Mouse (Mus musculus) kidney, adult 9 months (tissue): ENCODE data around the gene Rerg.

Source experiments
- DNase-seq: peaks from one replicate; pipeline ENCODE4 v3.0.0; 2022

Rerg gene

DNA sequence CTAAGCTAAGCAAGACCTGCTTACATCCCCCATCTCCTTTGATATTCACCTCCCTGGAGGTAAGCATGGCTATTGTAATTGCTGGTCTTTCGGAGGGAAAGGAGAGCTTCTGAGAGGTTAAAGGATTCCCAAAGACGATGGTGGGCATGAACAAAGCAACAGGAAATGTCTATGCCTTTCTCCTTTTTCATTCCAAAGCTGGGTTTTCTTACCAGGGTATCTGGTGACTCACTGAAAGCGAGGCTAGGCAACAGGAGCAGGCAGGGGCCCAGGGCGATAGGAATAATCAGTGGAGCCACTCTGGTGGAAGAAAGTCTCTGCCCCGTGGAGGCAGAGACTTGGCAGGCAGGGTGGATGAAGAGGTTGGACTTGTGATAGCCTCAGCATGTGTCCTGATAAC lies at the start of gene Rerg:
Rerg (minus strand) TSS at position 272 of the 400 bp plus-strand sequence.
- DNase-seq: no peak

DNA sequence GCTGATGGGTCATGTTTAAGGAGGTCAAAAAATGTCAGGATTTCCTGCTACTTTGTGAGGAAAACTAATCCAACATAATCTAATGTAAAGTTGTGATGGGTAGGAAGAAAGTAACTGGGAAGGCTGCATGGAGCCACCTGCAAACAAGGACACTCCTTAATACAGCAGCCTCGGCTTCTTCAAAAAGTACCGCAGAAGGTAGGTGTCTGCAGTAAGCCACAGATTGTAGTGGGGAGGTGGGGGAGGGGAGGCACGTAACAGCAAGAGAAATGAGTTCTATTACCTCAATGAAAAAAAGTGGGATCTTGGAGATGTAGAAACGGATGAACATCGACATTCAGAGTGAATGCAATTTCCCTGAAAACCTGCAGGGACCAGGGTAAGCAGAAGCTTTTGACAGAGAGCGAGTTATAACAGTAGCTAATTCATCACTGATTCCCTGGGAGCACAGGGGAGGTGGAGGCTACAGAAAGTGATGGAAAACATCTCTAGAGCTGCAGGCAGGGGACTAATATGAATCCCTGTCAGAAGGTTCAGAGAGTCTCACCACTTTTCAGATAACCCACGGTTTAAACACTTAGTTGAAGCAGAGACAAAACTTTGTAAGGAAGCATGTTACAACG lies 47.7 kb upstream of the Rerg start:
- no peak for DNase-seq

DNA sequence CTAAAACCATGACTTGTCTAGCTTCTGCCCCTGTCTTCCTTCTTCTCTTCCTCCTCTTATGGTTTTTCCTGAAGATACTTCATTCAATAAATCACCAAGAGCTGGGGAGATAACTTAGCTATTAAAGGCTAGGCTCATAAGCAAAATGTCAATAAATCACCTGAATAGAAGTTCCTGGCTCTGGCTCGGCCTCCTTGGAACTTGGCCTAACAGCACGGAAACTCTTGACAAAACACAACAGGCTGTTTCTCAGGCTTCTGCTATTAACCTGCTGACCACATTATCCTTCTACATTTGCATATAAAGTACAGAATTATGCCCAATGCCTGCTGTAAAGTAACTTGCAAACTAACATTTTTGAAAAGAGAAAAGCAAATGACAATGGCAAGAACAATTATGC lies 41.1 kb upstream of the Rerg start:
- DNase-seq: peak; percentile 65

DNA sequence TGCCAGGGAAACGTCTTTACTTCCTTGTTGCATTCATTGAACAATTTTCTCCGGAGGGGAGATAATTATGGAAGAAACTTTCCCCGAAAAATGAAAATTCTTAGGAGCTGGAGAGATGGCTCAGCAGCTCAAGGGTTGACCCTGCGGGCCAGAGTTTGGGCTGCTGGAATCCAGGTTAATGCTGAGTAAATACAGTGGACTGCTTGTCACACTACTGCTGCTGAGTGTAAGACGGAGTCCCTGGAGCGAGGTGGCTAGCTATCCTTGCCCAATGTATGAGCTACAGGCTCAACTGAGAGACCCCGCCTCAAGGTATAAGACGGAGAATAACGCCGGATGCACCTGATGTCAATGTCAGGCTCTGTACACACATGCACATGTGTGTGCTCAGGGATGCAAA lies 40.7 kb upstream of the Rerg start:
- DNase-seq: no peak

DNA sequence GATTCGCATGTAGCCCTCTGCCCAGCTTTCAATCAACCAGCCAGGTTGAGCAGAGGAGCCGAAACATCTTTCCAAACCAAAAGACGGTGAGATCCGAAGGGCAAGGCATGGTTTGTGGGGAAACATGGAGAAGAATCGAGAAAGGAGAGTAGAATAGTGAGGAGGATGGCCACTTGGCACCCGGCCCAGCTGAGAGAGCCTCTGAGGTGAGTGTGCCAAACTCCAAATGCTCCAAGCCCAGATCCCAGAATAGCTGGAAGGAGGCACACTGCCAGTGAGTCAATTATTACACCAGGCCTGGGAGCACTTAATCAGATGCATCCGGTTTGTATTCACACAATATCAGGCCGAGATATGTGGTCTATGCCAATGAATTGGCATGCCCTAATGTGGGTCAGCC lies 39.7 kb upstream of the Rerg start:
- DNase-seq: peak; percentile 96

DNA sequence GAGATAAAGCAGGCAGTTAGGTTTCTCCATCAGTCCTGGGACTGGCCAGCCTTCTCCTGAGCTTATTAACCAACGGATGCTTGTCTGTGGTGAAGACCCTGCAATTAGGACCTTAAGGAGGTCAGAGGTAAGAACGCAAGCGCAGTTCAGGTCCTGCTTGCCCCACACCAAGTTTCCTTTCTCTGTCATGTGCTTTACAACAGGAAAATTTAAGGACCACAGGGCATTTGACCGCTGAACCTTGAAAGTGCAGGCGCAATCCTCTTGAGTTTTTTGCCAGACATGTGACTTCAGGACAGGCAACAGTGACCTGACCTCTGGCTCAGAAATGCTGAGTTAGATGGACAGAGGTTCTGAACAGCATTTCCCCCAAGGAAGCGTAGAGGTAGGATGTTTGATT lies 36.8 kb upstream of the Rerg start:
- DNase-seq: peak; percentile 86

DNA sequence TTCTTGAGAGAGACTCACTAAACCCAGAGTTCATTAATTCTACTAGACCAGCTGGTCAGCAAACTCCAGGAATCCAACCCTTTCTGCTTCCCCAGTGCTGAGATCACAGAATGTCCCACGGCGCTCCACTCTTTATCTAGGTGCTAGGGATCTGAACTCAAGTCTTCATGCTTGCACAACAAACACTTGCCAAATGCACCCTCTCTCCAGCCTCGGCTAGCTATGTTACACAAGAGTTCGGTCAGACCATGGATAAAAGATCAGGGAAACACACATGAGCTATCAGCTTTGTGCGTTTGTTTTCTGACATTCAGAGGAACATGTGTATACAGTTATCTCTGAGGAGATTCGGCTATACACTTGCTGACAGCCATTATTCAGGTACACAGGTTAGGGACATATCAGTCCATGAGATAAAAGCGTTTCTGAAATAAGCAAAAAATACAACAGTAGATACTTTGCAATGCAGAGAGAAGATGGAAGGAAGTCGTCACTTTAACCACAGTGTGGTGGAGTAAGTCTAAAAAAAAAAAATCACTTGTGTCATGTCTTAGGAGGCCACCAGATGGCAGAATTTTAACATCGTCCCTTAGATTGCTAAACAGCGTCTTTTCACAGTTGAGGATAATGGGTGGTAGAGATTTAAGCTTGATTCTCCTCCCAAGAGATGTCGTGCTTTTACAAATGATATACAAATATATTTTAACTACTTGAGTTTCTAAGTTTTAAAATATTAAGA lies 35.5 kb upstream of the Rerg start:
- DNase-seq: peak; percentile 40

DNA sequence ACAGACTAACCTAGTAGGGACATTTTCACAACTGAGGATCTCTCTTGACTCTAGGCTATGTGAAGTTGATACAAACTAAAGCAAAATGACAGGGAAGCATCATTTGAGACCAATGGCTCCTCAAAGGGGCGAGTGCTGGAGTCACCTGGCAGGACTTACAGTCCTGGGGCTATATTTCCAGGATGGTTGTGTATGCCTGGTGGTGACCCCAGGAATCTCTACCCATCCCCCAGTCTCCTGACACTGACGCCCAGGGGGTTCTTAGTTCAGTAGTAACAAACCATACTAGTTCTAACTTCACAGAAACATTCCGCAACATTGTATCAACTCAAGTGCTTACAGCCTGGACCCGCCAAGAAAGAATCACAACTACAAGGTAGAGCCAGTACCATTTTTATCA lies 32.4 kb upstream of the Rerg start:
- DNase-seq: no peak

DNA sequence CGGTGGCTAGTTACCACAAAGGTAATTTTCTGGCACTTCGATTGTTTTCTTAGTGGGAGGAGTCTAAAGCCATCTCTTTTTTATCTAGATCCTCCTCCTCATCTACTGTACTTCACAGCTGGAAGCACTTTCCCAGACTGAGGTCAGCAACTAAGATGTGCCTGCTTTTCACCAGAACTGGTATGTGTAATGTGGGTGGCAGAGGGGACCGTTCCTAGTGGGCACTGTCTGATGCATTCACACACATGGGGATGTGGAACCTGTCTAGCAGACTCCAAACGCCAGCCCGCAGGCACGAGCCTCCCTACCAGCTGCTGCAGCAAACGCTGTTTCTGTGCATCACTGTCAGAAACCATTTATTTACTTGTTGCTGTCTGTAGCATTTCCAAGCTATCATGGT lies 31.3 kb upstream of the Rerg start:
- DNase-seq: no peak

DNA sequence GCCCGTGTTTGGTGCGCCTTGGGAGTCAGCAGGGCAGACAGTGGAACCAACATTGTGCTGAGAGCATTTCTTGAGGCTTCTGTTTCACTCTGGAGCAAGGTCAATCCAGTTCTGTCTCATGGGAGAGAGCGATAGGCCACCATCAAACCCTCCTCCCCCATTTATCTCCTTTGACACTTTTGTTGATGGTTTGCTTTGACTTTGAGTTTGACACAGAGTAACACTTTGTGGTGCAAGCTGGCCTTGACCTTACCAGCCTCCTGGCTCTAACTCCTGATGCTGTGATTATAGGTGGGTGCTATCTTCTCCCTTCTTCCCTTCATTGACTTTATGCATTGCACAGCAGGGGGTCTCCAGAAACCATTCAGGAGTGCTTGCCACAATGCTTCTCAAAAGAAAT lies 30.9 kb upstream of the Rerg start:
- DNase-seq: no peak

DNA sequence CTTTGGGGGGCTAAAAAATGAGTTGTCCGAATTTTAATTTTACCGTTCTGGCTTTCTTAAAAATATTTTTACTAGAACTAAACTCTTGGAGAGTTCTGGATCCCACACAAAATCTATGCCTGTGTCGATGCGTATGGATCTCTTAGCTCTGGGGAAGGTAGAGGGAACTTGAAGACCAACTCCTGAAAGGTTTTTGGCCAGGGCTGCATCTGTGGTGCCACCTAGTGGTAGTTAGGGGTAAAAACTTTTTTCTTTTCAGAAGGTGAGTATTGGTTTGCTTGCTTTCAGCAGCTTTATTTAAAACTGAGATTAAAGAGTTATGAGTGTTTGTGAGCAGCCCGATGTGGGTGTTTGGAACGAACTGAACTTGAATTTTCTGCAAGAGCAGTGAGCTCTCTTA lies 21.8 kb upstream of the Rerg start:
- DNase-seq: peak; percentile 43

DNA sequence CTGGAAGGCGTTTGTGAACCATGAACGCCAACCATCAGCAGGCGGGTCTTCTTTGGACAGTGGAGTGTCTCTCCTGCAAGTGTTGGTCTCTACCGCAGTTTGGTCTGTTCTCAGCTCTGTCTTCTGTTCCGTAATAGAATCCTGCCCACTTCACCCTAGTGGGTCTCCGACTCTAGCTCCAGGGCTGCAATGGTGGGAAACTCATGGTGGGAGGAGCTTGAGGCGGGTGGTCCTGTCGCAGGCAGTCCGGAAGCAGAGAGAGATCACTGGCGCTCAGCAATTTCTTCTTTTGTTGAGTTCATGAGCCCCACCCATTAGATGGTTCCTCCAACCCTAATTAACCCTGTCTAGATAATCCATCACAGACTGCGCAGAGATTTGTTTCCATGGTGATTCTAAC lies 20.7 kb upstream of the Rerg start:
- no peak for DNase-seq

DNA sequence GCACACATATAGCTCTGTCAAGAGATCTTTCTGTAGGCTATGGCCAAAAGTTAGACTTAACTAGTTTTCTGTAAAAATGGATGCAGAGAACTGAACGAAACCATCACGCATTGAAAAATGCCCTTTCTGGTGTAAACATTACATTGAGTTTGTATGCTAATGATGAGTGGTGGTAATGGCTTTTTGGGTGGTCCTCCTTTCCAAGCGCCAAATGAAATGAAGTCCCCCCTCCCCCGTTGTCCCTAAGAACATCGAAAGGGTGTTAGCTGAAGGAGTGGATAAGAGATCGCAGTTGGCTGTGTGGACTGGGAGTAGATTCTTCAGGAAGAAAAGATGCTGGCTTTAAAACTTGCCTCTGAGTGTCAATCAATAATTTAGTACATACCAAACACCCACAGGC lies 20.3 kb upstream of the Rerg start:
- DNase-seq: no peak

DNA sequence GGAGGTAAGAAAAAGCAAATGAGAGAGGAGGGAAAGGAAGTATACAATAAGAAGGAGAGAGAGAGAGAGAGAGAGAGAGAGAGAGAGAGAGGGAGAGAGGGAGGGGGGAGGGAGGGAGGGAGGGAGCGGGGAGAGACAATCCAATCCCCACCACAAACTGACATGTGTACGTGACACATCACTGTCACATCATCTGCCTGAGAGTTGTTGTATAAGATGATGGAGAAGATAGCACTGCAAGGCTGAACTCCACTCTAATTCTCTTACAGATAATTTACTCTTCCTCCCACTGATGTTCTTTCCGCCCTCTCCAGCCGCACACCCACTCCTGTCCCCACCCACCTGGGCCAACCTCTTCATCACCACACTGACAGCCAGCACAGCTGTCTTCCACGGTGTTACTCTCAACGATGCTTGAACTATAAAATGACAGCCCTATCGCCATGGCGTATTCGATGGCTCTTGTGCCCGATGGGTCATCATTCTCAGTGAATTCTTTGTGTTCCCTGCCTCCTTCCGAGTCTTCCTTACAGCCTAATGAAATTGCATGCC lies 18.2 kb upstream of the Rerg start:
- no peak for DNase-seq

DNA sequence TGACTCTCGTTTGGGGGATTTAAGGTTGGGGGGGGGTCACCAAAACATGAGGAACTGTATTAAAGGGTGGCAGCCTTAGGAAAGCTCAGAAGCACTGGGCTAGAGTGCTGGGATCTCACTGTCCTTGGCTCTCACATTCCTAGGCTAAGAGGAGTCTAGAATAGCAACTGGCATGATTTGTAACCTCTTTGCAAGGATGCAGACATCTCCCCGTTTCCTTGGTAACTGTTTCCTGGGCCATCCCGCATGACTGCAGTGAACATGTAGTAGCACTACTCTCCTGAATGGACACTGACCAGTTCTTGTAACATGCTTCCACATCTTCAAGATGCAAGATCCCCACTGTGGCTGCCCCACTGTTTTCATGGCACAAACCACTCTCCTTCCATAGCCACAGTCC lies 17.1 kb upstream of the Rerg start:
- DNase-seq: no peak

DNA sequence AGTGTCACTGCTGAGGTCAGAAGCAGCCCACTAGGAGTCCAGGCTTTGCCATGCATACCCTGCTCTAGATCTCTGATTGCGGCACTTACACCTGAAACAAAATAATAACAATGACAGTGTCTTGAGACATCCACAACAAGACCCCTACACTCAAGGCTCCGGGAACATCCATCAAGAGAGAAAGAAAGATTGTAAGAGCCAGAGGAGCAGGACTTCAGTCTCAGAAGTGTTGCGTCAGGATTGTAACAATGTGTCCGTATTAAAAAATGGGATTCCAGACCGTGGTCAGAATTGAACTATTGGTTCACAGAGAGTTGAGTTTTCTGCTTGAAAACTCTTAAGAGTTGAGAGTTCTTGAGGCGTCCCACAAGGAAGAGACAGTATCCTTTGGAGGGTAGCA lies 10.3 kb upstream of the Rerg start:
- no peak for DNase-seq

DNA sequence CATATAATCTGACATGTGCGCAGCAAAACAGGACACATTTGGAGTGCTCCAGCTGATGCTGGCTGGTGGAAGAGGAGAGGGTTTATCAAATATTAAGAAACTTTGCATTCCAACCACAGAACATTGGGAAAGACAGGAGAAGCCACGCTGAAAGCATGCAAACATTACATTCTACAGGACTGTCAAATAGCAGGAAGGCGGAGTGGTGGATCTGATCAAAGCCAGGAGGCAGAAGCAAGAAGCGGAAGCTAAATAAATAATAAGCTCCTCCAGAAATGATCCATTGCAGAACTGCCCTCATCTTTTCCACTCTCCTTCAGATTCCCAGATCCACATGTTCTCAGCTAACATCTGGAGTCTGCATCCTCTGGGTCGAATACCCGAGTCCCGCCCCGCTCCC lies 9.8 kb upstream of the Rerg start:
- DNase-seq: no peak

DNA sequence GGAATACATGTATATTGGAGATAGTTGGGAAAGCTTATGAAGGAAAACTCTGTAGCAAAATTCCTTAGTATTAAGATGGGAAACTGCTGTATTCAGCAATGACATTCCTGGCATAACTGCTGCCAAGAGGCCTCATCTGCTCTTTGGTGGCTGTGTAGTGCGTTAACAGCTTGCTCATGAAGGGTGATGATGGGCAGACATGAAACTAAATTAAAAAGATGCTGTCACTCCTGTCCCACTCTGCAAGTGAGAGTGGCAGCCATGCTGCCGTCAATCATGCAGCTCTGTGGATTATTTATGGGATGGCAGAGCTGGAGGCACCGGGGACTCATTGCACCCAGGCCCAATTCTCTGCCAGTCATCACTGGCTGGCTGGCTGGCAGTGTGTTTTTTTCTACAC lies 8.7 kb upstream of the Rerg start:
- DNase-seq: no peak

DNA sequence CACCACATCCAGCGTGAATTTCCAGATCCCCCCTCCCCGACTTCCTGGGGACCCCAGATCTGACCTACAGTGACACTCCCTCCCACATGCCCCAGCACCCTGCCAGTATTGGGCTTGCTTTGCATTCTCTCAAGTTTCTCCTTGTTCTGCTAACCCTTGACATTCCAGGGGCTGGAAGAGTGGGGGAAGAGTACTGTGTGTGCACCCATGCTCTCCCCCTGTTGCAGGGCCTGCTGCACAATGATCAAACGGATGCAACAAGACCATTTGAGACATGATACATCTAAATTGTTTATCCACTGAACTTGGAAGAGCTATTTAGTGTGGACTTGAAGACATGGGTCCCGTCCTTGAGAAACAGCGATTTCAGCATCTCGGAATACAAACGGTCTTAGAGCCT lies 349 bp upstream of the Rerg start:
- DNase-seq: no peak

DNA sequence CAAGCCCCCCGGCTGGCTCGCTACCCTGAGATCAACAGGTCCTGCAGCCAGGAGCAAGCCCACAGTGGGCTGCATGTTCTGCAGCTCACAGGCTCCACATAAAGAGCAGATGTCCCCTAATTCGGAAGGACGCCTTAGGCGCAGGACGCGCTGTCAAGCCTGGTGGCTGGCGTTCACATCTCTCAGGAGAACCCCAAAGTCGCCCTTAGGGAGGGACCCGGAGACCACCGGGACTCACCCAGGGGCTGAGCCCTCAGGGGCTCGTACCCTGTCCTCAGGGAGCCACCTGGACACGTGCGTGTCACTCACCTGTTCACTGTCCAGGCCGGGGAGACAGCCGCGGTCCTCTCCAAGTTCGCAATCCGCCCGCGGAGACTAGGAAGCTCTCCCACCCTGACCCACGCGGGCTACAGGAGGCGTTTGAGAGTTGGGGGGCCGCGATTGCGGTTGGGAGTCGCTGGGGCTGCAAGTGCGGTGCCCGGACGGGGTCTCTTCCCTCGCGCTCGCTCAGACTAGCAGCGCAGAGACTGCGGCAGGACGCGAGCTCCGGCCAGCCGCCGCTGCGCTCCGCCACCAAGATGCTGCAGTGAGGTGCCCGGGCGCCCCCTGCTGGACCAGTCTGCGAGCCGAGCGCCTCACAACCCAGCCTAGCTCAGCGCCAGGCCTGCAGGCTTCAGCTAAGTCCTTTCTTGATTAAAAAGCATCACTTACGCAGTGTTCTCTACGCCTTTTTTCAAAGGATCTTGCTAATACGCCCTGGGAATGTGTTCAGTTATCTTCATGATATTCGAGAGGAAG lies 927 bp downstream of the Rerg start:
- peak; percentile 86 for DNase-seq

DNA sequence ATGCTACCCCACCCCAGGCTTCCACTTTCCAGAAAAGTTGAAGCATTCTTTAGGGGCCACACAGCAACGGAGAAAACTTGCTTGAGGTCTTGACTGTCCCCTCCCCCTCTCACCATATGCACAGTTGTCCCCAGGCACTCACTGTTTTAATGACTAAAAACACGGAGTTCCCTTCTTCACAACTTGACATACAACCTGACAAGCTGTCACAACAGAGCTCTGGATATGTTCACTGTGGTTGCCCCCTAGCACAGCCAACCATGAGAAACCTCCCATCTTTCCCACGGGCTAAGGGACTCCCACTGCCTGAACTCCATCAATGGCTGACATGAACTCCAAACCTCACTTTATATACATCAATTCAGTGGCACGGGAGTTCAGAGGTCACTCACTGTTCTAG lies 3.5 kb downstream of the Rerg start:
- DNase-seq: no peak

DNA sequence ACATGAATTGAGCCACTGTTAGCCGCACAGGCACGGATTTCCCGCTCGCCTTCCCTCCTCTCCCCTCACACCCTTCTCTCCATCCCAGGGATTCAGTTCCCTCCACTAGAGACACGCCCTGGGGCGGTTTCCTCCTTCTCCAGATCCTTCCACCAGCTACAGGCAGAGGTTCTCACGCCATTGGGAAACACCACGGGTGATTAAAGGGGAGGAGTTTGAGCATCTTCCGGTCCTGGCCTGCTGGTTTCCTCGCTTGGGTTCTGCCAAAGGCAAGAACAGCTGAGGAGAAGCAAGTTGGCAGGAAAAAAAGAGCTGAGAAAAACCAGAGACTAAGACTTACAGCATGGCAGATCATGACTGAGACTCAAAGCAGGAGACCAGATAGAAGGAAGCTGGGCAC lies 6.7 kb downstream of the Rerg start:
- DNase-seq: no peak

DNA sequence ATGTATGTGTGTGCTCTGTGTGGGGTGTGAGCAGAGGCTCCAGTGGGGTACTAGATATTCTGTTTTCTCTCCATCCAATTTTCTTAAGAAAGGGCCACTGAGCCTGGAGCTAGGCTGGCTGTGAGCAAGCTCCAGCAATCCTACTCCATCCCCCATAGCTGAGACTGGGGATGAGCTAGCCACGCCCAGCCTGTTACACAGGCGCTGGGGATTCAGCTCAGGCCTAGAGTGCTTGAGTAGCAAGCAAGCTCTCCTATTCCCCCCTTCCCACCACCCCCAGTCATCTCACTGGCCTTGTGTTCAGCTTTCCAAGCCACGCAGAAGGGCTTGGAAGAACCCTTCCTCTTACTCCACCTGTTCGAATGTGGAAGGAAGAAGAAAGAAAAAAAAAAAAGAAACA lies 7.2 kb downstream of the Rerg start:
- DNase-seq: no peak

DNA sequence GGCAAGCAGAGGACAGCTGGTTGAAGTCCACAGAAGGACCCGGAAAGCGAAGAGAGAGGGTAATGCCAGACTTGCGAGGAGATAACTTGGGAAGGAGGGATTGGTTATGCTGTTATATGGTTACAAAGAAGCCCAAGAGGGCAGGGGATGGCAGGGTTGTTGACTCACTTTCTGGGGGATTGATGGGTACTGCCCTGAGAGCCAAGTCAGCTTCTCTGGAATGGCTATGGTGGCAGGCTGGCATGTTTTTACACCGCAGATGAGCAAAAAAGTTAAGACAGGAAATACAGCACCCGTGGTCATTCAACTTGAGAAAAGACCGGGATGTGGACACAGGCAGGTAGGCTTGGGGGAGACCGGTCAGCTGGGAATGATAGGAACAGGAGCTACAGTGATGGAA lies 7.8 kb downstream of the Rerg start:
- no peak for DNase-seq
